Mouse (Mus musculus): ENCODE results near the gene Dguok.

The Dguok gene

DNA sequence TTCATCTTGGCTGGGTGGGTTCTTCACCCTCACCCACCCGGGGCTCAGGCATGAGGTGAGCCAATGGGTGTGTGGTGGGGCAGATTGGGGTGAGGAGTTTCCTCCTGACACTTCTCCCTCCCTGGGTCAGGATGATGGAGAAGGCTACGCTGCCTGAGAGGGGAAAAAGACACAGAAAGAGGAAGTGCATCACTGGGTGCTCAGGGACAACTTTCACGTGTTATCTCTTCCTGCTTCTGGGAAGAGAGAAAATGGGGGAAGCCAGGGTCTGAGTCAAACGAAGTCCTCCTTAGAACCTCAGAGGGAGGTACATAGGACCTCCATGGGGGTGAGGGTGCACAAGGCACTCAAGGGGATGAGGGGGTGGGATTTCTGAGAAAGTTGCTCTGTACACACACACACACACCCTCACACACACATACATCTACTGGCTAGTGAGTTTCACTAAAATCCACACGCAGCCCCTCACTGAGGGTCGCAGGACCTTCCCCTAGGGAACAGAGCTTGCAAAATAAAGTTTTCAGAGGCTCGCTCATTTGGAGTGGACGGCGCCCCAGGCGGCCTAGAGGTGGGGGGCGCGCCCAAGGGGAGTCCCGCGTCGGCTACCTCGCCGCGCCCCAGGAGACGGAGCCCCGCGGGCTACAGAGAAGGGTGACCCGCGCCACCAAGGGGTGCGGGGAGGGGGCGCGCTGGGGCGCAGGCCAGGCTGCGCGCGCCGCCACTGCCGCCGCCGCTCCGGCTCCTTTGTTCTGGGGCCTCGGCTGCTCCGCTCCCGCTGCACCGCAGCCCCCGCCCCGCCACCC is 51.2 kb downstream of the Dguok start:
- DNase-seq (ENCODE audit: low spot score) = no peak

DNA sequence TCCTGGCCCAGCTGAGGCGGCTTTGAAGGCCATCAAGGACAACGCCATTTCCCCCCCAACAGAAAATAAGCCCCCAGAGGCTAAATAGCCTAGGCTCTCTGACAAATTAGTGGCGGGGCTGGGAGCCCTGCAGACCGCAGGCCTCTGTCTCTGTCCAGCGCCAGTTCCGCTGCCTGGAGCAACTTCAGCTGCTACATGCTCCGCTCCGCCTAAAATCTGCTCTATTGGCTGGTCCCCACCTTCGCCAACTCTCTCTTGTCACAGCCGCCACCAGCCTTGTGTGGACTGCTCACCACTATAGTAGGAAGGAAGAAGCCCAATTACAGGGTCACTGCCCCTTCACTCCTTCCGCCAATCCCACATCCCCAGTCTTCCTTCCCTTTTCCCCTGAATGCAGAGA is 53.1 kb downstream of the Dguok start:
- no peak for DNase-seq (ENCODE audit: low spot score)

DNA sequence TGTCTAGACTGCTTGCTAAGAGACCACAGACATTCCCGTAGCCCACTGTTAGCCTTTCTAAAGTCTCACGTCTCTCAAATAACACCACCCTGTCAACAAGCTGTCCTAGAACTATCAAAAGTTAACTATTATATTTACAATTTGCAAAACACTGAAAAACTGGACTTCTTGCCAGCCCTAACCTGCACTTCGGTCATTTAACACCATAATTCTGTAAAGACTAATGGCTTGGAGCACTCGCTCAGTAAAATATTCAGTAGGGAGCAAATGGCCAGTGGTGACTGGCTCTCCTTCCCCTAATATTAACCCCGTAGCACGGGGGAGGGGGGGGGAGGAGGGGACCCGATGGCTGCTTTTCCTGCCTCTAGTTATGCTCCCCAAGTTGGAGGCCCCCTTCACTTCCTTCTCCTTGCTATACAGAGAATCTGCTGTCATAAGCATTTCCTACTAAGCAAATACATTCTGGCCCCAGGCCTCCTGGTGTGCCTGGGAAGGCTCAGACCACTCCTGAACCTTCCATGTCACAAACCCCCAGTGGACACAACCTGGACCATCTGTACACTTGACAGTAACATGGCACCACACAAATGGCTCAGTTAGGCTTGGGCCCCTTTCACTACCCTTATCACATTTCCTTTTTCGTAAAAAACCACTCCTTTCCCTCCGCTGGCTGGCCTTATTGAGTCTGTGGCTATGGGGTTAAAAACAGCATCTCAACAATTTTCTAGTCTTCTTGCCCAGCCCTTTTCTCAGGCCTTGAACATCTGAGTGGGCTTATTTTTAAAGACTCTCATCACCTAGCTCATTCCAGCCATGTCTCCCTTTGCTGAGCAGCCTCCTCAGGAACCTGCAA is 56.1 kb downstream of the Dguok start:
- DNase-seq (ENCODE audit: low spot score) = no peak

DNA sequence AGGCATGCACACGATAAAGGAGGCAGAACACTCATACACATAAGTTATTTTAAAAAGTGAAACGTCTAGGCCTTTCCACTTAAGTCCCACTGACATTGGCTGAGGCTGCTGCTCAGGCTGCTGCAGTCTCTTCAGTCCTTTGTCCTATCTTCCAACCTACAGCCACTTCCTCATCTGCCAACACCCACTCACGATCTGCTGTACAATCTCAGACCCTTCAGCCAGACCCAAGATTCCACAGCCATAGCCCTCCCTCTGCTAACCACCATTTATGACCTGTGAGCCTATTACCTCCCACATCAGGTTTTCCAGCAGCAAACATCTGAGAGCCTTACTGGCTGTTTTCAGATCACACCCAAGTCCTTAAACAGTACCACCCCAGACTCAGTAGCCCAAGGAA is 57.3 kb downstream of the Dguok start:
- DNase-seq (ENCODE audit: low spot score) = no peak

DNA sequence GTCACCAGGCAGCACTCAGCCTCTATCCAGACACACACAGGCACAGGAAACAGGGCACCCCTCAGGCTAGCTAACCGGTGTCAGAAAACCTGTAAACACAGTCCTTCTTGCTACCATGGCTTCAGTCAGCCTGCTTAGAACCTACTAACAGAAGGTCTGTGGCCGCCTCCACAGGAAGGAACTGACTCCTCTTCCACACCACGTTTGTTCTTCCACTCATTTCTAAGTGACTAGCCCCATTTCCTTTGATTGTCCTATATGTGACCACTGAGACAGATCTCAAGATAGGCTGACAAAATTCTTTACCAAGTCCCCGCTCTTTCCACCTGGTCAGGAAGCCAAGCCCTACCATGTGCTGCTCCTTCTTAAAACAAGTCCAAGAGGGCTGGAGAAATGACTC is 57.9 kb downstream of the Dguok start:
- no peak for DNase-seq (ENCODE audit: low spot score)

DNA sequence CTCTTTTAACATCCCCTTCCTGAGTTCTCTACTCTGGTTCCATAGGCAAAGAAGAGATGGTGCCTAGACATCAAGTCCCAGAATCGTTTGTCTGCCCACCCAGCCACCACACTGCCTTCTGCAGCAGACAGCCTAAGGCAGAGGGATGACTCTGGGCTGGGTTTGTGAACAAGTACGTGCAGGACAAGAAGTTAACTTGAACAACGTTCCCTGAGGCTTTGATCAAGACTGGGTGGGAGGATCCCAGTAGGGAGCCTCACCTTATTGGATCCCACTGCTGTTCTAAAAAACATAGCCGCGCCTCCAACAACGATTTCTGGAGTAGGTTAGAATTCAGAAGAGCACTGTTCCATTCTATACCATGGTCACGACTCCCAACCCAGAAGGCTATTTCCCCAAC is 59.7 kb downstream of the Dguok start:
- DNase-seq (ENCODE audit: low spot score) = no peak

DNA sequence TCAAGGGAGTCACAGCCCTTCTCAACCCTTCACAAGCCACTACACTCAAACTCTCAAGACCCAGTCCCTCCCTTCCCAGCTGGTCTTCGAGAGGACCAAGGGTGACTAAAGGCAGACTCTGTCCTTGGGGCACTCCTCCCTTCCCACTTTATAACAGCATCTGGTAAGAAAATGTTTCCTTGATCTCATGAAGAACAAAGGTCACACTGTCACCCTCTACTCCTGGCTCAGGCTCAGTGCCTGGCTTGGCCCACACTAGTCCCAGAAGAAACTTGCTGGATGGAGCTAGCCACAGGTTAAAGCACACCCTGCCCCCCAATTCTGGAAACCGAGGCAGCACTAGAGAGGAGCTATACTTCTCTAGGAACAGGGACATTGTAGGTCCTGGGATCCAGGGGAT is 61.0 kb downstream of the Dguok start:
- no peak for DNase-seq (ENCODE audit: low spot score)

DNA sequence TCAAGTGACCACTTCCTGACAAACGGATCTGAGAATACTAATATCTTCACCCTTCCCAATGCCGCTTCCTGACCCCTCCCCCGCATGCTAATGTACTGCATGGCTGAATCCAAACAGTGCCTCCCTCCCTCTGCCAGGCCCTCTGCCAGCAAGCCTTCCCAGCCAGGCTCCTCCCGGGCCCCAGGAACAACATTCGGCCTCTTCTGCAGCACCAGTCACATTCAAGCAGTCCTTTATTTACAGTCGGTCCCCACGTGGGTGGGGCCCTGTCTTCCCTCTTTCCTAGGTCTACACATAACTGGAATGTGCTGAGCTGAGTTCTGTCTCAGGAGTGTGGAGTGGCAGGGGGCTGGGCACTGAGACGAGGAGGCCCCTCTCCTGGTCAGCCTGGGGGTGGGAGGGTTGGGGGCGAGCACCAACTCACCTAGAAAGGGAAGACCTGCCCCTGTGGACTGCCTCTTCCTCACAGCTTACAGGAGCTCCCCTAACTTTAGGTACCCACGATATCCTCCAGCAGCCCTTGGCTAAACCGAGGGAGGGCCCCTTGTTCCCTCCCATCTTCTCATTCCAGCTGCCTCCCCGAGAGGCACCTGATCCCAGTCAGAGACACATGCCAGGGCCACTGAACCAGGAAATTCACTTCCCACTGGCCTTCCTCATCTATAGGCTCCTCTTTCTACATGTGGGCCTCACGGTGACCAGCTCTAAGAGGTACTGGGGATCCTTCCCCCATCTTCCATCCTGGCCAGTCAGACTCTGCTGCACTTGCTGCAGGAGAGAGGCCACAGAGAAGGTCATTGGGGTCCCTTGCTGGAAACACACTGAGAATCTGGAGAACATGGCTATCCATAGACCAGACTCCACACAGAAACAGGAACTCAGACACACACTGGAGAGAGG is 63.1 kb downstream of the Dguok start:
- DNase-seq (ENCODE audit: low spot score) = peak; percentile 87

DNA sequence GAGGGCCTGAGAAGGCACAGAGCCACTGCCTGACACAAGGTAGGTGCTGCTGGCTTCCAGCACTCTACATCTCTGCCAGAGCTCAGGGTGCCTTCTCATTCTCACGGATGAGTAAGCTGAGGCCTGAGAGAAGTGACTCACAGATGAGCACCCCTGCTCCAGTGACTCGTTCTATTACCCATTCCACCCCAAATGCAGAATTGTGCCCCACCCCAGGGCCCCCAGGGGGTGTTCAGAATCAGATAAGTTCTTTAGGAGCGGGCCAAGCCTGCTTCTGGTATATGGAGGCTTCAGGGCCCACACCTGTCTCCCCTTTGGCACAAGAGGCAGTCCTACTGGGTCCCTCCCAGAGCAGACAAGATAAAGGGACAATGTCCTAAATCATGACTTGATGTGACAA is 64.1 kb downstream of the Dguok start:
- DNase-seq (ENCODE audit: low spot score) = no peak

DNA sequence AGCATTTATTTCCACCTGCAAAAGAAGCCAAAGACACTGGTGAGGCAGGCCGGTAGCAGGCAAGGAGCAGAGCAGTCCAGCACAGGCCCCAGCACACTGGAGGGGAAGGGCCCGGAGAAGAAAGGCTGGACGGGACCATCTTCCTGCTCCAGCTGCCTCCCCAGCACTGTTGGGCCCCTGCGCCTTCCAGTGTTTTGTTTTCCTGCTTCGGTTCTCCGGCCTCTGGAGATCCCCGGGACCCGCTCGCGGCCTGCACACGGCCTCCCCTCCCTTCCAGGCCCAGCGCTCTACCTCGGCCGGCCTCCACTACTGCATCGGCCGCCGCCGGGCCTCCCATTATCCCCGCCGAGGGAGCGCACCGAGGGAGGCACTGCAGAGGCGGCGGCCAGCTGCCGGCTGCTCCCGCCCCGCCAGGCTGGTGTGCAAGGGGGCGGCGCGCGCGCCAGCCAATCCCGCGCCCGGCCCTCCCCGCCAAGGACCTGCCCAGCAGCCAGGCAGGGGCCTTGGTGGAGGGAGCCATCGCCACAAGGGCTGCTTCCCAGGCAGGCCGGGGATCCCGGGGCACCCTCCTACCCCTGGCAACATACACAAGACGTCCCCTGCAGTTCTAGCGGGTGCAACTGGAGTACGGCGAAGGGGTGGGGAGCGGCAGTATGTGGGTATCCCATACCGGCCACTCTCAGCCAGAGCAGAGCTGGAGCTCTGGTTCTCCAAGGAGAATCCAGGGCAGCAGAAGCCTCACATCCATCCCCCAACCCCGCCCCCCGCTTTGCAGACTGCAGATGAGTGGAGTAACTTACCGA is 65.3 kb downstream of the Dguok start:
- peak; percentile 89 for DNase-seq (ENCODE audit: low spot score)

DNA sequence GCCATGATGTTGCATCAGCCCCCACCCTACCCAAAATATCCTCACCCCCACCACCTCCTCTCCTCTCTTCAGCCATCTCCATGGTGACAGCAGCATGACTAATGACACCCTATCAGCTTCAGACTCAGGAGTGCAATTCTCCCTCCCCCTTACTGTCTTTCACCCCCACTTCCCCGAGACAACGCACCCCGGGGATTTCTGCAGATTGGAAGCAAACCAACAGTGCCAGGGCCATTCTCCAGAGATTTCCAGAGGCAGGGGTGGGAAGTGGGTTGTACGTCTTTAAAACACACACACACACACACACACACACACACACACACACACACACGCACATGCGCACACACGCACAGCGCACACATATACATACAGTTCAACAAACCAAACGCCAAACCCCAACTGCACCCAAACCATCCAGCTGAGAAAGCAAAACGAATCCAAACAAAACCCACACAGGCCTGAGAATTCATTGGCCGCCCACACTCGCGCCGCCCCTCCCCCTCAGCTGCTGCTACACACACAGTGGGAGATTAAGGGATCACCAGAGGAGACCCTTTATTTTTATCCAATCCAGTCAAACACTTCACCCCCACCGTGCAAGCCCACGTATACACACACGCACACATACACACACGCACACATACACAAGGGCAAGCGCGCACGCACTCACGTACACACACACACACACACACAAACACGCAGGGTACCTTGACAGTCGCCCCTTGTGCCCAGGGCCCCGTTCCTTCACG is 66.1 kb downstream of the Dguok start:
- DNase-seq (ENCODE audit: low spot score) = no peak

DNA sequence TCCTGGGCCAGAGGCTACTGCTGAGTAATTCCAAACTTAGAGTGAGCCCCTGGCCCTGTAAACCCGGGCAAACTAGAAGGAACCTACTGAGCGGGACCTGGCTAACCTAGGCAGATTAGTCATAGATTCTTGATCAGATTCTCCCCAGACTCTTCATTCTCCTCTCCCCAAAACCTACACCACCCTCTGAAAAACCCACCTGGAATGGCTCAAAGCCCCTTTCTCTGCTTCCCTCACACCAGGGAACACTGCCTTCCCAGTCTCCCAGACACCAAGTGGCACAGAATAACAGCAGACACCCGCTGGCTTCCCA is 66.6 kb downstream of the Dguok start:
- no peak for DNase-seq (ENCODE audit: low spot score)

DNA sequence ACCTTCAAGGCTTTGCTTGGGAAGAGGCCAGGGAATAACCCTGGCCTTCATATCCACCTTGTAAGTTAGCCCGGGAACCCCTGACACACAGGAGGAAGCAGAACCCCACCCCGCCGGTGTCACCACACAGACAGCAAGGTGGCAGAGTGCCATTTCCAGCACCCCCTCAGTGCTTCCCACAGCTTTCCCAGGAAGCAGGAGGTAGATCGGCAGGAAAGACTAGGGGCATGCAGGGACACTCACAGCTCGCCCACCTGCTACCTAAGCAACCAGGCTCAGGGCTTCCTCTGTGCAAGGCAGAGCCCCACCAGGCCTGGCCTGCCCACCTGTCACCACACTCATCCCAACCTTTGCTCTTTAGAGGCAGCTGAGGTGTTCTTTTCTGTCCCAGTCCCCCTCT is 67.0 kb downstream of the Dguok start:
- no peak for DNase-seq (ENCODE audit: low spot score)

DNA sequence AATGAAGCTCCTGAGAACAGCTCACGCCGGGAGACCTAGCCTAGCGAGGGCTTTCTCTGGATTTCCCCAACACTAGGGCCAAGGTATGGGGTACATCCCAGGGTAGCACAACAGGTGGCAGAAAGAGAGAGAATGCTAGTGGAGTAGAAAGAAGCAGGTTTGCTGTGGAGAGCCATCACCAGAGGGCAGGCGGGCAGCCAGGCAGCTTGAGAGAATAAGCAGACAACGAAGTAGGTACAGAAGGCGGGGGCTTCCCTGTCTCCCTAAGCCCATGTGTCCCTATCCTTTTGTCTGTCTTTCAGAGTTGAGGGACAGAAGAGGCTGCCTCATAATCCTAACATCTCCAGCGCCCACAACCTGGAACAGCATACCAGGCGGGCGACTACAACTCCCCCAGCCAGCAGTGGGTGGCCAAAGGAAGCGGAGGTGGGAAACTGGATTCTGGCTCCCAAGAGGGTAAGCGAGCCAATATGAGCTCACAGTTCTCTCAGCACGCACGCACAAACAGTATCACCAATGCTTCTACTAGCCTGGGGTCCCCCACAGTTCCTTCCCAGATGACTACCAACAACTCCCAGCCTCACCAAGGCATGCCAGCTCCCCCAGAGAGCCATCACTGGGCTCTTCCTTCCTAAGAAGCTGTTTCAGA is 67.5 kb downstream of the Dguok start:
- no peak for DNase-seq (ENCODE audit: low spot score)

DNA sequence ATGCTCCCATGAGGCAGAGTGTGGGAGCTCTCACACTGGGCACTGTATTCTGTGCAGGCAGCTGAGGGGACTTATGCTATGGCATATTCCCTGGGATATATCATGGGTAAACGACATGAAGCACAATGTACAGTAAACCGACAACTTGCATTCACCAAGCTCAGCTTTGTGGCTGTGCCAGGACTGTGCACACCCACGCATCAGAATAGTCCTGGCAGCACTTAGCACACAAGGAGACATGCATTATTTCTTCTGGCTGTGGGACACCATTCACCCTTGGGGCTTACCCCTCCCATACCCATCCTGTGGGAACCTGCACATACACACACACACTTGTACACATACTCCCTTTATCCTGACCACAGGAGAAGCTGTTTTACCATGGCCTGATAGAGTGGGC is 68.2 kb downstream of the Dguok start:
- DNase-seq (ENCODE audit: low spot score) = no peak

DNA sequence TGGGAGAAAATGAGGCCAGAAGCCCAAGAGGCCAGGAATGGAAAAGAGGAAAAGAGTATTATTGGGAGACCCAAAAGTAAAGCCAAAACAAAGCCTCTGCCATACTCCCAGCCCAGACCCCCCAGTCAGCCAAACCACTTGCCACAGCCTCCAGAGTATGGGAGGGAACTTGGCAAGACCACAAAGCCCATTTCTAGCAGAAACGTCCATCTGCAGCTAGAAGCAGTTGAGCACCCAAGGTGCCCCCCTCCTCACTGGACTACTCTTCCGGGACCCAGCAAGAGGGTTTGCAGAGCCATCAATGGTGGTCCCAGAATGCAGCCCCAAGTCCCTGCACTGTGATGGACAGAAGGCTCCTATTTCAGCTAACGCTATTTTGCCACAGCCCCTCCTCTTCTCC is 69.0 kb downstream of the Dguok start:
- DNase-seq (ENCODE audit: low spot score) = no peak

DNA sequence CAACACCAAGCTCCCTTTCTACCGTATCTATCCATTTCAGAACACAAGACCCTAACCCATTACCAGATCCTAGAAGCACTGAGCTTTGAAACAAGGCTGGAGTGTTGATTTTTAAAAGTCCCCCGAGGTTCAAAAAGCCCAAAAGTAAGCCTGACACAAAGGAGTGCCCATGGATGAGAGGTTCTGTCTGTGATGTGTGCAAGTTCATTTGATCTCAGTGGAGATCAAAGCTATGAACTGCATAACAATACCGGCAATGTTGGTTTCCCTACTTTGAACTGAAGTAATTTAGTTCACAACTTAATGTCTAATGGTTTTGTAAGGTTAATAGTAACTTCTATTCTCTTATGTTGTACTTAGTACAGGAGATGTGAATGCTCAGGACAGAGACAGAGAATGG is 69.5 kb downstream of the Dguok start:
- no peak for DNase-seq (ENCODE audit: low spot score)

DNA sequence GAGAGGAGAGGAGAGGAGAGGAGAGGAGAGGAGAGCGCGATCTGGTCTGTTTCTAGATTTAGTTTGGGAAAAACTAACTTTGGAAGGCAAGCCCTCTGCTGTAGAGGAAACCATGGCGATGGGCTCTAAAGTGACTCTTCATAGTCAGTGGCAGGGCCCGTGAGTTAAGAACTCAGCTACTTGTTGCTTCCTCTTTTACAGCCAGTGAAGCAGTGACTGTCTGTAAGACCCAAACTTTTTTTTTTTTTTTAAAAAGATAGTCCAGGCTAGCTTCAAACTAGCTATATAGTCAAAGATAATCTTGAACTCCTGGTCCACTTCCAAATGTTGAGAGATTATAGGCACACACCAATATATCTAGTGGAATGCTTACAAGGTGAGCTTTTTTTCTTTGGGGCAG is 70.2 kb downstream of the Dguok start:
- no peak for DNase-seq (ENCODE audit: low spot score)

DNA sequence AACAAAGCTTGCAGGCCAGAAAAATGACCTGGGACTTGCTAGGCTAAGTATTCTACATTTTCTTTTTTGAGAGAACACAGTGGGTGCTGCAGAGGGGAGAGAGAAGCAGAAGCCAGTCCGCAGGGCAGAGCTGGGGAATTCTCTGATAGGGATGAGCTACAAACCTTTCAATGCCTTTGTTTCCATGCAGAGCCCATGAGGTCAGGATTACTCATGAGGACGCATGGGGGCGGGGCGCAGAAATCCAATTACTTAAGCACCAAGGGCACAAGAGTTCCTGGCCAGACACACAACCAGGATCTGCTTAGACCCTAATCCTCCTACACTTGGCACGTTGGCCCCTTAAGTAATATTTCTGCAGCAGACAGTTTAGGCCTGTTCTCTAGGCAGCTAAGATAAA is 71.6 kb downstream of the Dguok start:
- DNase-seq (ENCODE audit: low spot score) = no peak

DNA sequence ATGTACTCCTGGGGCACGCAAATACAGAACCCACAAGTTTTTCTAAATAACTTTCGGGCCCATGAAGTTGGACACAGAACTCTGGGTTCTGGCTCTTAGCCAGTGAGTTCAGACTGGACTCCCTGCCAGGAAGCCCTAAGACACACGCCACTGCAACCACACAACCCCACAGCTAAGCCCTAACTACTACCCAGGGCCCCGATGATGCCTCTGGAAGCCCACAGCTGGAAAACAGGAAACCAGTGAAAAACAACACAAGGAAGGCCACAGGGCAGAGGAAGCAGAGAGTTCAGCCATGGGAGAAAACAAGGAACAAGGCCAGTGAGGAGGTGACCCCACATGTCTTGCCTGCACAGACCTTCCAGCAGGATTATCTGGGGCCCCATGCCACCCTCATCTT is 73.2 kb downstream of the Dguok start:
- DNase-seq (ENCODE audit: low spot score) = no peak

DNA sequence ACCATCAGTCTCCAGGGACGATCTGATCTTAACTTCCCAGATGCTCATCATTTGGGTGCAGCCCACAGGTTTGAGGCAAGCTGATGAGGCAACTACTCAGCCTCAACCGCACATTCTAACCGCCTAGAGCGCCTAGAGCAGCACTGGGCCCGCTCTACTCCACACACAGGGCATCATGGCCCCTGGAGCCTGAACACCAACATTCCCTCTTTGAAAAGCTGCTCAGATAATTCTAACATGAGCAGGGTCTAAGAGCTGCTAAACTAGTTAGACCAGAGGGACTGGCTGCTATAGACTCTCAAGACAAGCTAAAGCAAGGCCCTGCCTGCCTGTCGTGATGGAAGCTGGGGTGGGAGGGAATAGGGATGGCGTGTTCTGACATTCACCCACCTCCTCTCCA is 73.8 kb downstream of the Dguok start:
- DNase-seq (ENCODE audit: low spot score) = no peak

Measured in ovary, adult 18-20 months (tissue).